Mouse (Mus musculus): ENCODE results near the gene Atxn1l.

The Atxn1l gene

DNA sequence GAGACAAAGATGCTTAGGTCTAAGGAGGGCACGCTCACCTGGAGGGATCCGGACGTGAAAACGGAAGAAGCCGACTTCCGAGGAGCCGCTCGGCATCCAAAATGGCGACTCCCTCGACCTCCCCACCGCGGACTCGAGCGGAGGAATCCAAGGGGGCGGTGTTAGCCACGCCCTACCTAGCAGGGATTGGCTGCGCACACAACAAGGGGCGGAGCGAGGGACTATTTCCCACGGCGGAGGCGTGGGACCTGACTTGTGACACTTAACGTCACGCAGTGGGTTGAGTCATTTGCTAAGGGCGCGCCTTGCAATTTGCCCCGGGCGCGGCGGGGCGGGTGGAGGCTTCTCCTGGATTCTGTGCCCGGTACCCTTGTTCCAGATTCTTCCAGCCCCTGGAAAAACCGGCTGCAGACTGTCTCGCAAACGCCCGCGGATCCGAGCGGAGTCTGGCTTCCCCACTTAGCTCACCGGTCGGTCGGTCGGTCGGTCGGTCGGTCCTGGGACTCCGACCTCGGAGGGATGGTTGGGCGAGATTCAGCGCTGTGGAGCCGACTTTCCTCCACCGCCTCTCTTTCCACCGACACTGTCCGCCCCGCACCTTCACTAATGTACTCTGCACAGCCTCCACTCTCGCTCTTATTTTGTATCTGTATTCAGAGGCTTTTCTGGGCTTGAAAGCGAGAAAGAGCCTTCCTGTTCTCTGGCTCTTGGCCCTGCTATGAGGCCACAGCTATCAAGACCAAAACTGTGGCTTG is 44.2 kb downstream of the Atxn1l start, which contains the start of gene Ist1:
Gene Ist1 (minus strand): TSS at position 115 of the 755 bp plus-strand sequence.
- peaks cover 48% of the 10 kb centered on the region for H3K4me1 ChIP-seq (replicated peaks; ENCODE audit: low read depth, low read length)
- no peaks in the 10 kb centered on the region for H3K9me3 ChIP-seq (ENCODE audit: low read length)
- H3K4me3 ChIP-seq (replicated peaks; ENCODE audit: low read length) = peak within 1 kb of the TSS; percentile 95
- peaks cover 22% of the 10 kb centered on the region for H3K27me3 ChIP-seq (ENCODE audit: insufficient read depth, low read length)
- no peak for TF ChIP-seq POU5F1 (IDR thresholded peaks at IDR 0.05; ENCODE audit: borderline replicate concordance, low read length)
- no peak for TF ChIP-seq NANOG (IDR thresholded peaks at IDR 0.05; ENCODE audit: borderline replicate concordance, low read length)
- no peak for TF ChIP-seq CTCF (conservative IDR thresholded peaks at IDR 0.05; ENCODE audit: low read length)
- H3K36me3 ChIP-seq (ENCODE audit: insufficient read depth, low read length) = no peaks in the 10 kb centered on the region

DNA sequence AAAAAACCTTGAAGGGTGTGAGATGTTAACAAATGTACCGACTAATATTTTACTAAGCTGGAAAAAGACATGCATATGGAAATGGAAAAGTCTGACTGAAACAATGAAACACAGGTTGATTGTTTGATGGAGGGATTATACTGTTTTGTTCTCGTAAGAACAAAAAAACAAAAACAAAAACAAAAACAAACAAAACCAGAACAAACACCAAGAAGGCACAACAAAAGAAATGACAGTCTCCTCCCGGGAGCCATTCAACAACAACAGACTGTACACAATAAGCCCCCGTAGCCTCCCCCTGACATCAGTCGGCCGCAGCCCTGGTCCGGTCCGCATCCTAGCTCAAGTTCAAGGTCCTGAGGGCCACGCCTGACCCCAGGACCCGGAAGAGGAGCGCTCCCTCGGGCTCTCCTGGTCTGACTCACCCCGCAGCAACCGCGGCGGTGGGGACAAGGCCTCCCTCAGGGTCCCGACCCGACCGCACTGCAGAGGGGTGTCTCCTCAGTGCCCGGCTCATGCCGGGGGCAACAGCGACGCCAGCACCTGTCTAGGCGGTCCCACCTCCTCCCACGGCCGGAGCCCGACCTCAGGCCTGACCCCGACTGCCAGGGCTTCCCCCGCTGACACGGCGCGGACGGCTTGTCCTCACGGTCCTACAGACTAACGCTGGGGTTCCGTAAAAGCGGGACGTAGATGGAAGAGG is 44.9 kb downstream of the Atxn1l start:
- Histone ChIP-seq H3K36me3 (ENCODE audit: insufficient read depth, low read length) (no peaks in the 10 kb centered on the region), H3K27me3 (ENCODE audit: insufficient read depth, low read length) (peaks cover 18% of the 10 kb centered on the region), H3K4me1 (replicated peaks; ENCODE audit: low read depth, low read length) (peaks cover 48% of the 10 kb centered on the region), H3K9me3 (ENCODE audit: low read length) (no peaks in the 10 kb centered on the region), H3K4me3 (replicated peaks; ENCODE audit: low read length) (peak overlapping the region; percentile 95)
- no peak for TF ChIP-seq POU5F1 (IDR thresholded peaks at IDR 0.05; ENCODE audit: borderline replicate concordance, low read length)
- no peak for TF ChIP-seq CTCF (conservative IDR thresholded peaks at IDR 0.05; ENCODE audit: low read length)
- TF ChIP-seq NANOG (IDR thresholded peaks at IDR 0.05; ENCODE audit: borderline replicate concordance, low read length) = peak; percentile 73

DNA sequence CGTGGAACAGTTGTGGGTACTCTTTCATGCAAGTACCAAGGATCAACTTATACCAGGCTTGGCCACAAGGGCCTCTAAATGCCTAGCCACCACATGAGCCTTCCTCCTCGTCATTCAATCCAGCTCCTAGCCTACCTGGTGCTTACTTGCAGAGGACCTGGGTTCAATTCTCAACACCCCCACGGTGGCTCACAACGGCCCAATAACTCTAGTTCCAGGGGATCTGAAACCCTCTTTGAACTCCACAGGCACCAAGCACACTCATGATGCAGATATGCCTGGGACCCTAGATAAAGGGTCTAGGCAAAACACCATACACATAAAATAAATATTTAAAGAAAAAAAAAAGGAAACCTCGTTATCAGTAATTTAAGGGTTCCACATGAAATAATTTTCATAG is 45.8 kb downstream of the Atxn1l start:
- no peaks in the 10 kb centered on the region for H3K9me3 ChIP-seq (ENCODE audit: low read length)
- H3K4me1 ChIP-seq (replicated peaks; ENCODE audit: low read depth, low read length) = peaks cover 44% of the 10 kb centered on the region
- H3K36me3 ChIP-seq (ENCODE audit: insufficient read depth, low read length) = no peaks in the 10 kb centered on the region
- peak overlapping the region; percentile 95 for H3K4me3 ChIP-seq (replicated peaks; ENCODE audit: low read length)
- TF ChIP-seq POU5F1 (IDR thresholded peaks at IDR 0.05; ENCODE audit: borderline replicate concordance, low read length) = no peak
- no peak for TF ChIP-seq NANOG (IDR thresholded peaks at IDR 0.05; ENCODE audit: borderline replicate concordance, low read length)
- no peak; the same call in 1 of the 2 replicates for TF ChIP-seq CTCF (conservative IDR thresholded peaks at IDR 0.05; ENCODE audit: low read length)
- H3K27me3 ChIP-seq (ENCODE audit: insufficient read depth, low read length) = peaks cover 18% of the 10 kb centered on the region

DNA sequence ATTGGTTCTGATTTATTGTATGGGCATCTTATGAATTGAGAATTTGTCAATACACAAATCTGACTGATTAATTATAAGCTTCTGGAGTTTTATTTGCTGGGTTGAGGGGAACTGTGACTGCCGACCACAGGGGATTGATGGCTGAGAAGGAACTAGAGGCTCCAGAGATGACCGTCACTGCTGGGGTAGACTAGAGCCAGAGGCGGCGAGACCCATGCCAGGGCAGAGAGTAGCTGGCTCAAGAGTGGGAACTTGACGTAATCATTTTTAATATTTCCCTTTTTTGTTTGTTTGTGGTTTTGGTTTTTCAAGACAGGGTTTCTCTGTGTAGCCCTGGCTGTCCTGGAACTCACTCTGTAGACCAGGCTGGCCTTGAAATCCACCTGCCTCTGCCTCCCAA is 50.3 kb downstream of the Atxn1l start:
- H3K4me1 ChIP-seq (replicated peaks; ENCODE audit: low read depth, low read length) = peaks cover 24% of the 10 kb centered on the region
- H3K9me3 ChIP-seq (ENCODE audit: low read length) = no peaks in the 10 kb centered on the region
- TF ChIP-seq CTCF (conservative IDR thresholded peaks at IDR 0.05; ENCODE audit: low read length) = no peak
- TF ChIP-seq NANOG (IDR thresholded peaks at IDR 0.05; ENCODE audit: borderline replicate concordance, low read length) = no peak
- peaks cover 26% of the 10 kb centered on the region for H3K36me3 ChIP-seq (ENCODE audit: insufficient read depth, low read length)
- H3K27me3 ChIP-seq (ENCODE audit: insufficient read depth, low read length) = no peaks in the 10 kb centered on the region
- no peak overlapping the region for H3K4me3 ChIP-seq (replicated peaks; ENCODE audit: low read length)

DNA sequence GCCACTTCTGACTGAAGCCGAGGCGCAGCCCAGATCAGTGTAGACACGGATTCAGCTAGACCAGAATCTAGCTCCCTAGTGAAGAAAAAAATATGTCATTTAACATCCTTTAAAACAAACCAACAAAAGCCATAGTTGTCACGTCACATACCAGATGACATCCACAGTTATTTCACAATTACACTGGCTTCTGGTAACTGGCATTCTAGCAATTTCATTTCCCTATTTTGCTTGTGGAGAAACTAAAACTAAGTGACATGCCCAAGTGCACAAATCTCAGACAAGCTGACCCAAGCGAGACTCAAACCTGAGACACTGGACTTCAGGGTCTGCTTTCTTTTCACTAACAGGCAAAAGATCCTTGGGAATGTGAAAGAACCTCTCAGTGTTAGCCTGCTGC is 55.4 kb downstream of the Atxn1l start:
- H3K9me3 ChIP-seq (ENCODE audit: low read length) = no peaks in the 10 kb centered on the region
- TF ChIP-seq NANOG (IDR thresholded peaks at IDR 0.05; ENCODE audit: borderline replicate concordance, low read length) (no peak), POU5F1 (IDR thresholded peaks at IDR 0.05; ENCODE audit: borderline replicate concordance, low read length) (no peak), CTCF (conservative IDR thresholded peaks at IDR 0.05; ENCODE audit: low read length) (no peak)
- peaks cover 75% of the 10 kb centered on the region for H3K36me3 ChIP-seq (ENCODE audit: insufficient read depth, low read length)
- no peaks in the 10 kb centered on the region for H3K27me3 ChIP-seq (ENCODE audit: insufficient read depth, low read length)
- H3K4me1 ChIP-seq (replicated peaks; ENCODE audit: low read depth, low read length) = no peaks in the 10 kb centered on the region; the same call in 1 of the 2 replicates
- H3K4me3 ChIP-seq (replicated peaks; ENCODE audit: low read length) = no peak overlapping the region

DNA sequence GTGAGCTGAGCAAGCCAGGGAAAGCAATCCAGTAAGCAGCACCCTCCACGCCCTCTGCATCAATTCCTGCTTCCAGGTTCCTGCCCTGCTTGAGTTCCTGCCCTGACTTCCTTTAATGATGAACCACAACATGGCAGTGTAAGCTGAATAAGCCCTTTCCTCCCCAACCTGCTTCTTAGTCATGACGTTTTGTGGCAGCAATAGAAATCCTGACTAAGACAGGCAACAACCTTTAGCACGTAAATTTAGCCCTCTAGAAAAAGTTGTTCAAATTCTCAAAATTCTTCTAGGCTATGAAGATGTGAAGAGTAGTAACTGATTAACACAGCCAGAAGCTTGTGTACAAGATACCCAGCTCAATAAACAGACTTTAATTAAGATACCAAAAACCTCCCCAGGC is 56.0 kb downstream of the Atxn1l start:
- Histone ChIP-seq H3K36me3 (ENCODE audit: insufficient read depth, low read length) (peaks cover 81% of the 10 kb centered on the region), H3K4me1 (replicated peaks; ENCODE audit: low read depth, low read length) (no peaks in the 10 kb centered on the region; the same call in 1 of the 2 replicates), H3K27me3 (ENCODE audit: insufficient read depth, low read length) (no peaks in the 10 kb centered on the region), H3K4me3 (replicated peaks; ENCODE audit: low read length) (no peak overlapping the region), H3K9me3 (ENCODE audit: low read length) (no peaks in the 10 kb centered on the region)
- no peak for TF ChIP-seq CTCF (conservative IDR thresholded peaks at IDR 0.05; ENCODE audit: low read length)
- no peak for TF ChIP-seq POU5F1 (IDR thresholded peaks at IDR 0.05; ENCODE audit: borderline replicate concordance, low read length)
- no peak for TF ChIP-seq NANOG (IDR thresholded peaks at IDR 0.05; ENCODE audit: borderline replicate concordance, low read length)
